Mouse (Mus musculus) cerebellum, postnatal 25 days (tissue): ENCODE measurements around the gene Rab11fip4.

Source experiments
- DNase-seq, 2 experiments: peaks; one replicate each; pipeline ENCODE4 v3.0.0; 2021; ENCODE audit warnings: mixed read lengths in 2 of 2

The Rab11fip4 gene

DNA sequence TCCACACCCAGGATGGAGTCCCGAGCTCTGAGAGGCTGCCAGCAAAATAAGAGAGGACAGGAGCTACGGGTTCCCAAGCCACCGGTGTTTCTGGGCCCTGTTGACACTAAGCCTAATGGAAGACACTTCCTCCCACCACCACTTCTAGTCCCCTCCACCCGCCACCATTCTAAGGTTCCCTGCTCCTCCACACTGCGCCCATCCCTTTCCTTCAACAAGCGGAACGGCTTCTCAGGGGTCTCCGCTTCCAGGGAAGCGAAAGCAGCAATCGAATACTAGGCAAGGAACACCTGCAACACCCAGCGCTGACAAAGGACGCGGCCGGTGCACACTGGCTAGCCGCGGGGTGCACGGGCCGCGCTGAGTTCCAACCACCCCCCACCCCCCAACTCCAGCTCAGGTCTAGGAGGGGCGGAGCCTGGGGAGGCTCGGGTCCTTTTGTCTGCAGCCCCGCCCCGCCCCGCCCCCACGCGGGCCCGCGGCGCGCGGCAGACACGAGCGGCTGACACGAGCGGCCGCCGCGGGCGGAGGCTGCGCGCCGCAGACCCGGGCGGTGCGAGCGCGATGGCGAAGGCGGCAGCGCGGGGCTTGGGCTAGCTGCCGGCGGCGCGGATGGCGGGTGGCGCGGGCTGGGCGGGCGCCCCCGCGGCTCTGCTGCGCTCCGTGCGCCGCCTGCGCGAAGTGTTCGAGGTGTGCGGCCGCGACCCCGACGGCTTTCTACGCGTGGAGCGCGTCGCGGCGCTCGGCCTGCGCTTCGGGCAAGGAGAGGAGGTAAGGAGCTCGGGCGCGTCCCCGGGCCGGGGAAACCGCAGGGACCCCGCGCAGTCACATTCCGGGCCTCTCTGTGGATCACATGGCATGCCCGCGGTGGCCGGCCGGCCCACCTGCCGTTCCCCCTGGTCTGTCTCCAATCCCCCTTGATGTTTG, at the start of gene Rab11fip4:
Rab11fip4 (plus strand) TSS at position 549 of the 927 bp plus-strand sequence.
- peak; percentile 76 to 83 for DNase-seq

DNA sequence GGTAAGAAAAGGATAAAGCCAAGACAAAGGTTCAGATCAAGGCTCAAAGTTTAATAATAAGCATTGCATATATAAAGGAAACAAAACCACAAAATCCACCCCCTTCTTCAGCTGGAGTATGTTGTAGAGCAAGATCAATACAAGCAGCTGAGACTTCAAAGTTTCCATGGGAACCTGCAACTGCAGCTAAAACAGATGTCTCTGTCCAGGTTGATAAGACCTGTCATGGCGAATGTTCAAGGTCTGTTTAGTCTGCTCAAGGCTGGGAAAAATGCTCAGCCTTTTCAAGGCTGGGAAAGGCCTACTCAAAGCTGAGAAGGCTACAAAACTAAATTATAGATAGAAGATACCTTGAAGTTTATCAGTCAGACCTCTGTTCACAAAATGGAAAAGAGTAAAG, 38.4 kb upstream of the Rab11fip4 start:
- no peak for DNase-seq

DNA sequence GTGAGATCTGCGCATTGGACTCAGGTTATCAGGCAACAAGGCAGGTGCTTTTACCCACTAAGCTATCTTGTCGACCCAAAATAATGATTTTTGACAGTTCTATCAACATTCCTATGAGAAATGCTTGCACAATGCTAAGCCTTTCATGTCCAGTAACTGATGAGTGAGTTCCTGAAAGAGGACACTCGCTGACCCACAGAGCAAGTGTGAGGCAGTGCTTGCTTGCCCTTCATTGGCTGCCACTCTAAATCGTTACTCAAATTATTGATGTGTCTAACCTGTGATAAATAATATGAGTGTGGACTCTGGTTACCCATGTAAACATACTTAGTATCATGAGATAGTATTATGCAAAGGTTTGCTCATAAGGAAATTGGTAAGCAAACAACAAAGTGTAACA, 30.5 kb upstream of the Rab11fip4 start:
- no peak for DNase-seq

DNA sequence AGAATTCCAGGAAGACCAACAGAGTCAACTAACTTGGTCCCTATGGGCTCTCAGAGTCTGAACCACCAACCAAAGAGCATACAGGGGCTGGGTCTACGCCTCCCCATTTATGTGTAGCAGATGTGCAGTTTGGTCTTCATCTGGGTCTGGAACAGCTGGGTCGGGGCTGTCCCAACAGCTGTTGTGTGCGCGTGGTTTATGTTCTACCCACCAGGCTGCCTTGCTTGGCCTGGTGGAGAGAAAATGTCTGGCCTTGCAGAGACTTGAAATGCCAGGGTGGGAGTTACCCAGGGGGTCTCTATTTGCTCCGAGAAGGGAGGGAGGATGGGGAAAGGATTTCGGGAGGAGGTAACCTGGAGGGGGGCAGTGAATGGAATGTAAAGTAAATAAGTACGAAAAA, 27.5 kb upstream of the Rab11fip4 start:
- DNase-seq, result no peak

DNA sequence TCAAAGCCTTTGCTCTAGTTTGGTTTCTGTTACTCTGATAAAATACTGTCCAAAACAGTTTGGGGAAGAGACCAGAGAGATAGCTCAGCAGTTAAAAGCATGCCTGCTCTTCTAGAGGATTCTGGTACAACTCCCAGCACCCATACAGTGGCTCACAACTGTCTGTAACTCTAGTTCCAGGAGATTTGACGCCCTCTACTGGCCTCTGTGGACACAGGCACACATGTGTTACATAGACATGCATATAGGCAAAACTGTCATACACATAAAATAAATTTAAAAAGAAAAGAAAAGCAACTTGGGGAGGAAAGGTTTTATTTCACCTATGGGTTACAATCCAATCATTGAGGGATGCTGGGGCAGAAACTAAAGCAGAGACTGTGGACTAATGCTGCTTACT, 24.1 kb upstream of the Rab11fip4 start:
- no peak for DNase-seq

DNA sequence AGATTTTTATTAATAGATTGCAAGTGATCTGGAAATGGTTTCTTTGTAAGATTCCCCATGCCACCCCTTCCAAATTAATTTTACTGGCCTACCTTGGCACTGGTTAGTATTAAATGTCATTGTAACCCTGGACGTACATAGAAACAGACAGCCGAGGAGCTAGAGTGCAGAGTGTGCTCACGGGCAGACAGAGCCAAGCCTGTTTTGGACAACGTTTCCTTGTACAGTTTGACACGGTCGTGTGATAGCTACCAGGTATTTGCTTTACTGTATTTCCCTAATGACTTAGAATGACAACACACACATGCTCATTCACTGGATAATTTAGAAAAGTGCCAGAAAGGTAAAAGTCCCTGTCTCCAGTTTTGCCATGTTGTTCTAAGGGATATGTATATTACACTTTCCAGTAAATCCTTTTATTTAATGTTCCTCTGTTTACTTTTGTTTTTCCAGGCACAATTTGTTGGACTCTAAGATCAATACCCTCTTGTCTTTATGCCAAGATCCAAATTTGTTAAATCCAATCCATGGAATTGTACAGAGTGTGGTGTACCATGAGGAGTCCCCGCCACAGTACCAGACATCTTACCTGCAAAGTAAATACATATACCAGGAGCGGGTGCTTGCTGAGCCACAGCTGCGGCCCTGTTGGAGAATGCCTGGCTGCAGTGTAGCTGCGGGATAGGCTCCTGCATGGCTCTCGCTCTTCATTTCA, 22.7 kb upstream of the Rab11fip4 start:
- DNase-seq, result no peak

DNA sequence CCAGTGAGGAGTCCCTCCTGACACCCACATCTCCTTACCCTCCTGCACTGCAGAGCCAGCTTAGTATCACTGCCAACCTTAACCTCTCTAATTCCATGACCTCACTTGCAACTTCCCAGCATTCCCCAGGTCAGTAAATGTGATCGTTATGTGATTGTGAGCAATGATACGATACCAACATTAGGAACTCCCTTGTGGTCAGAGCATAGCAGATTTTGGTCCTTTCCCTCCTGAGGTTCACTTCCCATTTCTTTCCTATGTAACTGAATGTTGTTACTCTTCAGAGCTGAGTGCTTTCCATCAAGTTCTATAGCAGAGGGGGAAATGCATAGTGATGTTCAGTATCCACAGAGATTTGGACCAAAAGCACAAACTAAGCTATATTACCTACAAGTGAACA, 20.7 kb upstream of the Rab11fip4 start:
- DNase-seq, result no peak

DNA sequence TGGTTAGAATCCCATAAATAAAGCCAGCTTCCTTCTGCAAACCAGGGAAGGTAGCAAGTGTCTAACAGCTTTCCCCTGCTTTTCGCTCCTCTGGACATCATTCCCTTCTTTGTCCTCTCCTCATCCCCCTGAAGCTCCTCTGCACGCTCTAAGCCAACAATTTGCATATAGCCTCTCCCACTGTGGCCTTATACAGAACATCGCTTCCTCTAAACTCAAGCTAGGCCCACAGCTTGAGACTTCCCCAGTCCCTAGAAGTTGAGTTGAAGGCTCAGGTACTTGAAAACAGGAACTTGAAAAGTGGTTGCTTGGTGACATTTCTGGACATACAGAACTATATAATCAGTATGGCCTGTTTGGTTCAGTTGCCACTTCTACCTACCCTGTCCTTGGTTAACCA, 17.2 kb upstream of the Rab11fip4 start:
- DNase-seq, result no peak

DNA sequence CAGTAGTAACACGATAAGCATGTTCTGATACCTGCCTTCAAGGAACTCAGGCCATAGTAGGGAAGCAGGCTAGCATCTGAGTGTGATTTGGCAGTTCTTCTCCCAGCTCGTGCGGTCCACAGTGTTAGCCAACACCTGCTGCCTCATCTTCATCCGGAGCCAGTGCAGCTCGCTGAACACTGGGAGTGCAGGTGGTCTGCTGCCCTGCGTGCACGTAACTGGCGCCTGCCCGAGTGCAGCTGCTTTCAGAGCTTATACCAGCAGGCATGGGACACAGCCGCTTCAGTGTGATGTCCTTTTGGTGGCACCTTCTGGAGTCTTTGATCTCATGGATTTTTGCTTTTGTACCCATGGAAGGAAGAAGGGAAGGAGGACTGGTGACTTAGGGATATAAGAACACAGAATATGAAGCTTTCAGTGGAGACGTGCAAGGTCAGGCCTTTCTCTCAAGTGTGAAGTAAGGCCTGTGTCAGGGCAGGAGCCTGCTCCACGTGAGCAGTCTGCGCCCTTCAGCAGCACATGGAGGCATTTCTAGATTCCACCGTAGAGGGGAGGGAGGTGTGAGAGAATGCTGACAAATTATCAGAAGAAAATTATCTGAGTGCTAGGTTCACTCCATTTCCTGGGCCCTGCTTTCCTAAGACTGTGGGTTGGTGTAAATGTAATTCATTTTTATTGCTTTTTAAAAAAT, 15.5 kb upstream of the Rab11fip4 start:
- no peak for DNase-seq

DNA sequence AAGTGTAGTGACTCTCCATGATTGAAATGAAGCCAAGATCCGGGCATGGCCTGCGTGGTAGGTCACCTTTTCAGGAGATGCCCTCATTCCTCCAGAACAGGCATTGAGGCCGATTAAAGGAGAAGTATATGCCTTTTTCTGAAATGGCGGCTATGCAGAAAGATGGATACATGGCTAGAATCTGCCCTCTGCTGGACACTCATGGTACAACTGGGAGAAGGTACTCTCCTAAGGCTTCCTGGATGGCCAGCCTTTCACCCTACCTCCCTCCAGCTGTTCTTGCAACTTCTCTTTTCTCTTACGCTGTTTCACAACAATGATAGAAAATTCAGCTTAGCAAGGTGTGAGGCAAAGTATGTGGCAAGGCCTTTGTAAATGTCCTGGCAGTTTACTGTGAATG, 13.3 kb upstream of the Rab11fip4 start:
- peak; percentile 74 to 86 for DNase-seq

DNA sequence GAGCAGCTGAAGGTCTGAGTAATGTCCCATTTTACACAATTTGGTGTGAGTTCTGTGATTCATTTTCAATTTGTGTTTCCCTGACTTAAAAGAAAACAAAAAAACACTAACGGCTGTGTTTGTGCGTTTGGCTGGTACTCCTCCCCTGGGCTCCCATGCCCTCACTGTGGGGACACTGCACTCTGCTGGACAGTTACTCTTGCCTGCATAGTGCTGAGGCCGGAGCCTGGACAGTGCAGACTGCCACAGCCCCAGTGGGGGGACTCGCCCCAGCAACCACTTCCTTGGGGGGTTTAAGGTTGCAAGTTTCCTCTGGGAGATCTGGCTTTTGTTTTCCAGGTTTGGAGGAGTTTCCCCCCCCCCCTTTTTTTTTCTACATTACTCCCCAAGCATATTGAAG, 10.4 kb upstream of the Rab11fip4 start:
- DNase-seq, result no peak

DNA sequence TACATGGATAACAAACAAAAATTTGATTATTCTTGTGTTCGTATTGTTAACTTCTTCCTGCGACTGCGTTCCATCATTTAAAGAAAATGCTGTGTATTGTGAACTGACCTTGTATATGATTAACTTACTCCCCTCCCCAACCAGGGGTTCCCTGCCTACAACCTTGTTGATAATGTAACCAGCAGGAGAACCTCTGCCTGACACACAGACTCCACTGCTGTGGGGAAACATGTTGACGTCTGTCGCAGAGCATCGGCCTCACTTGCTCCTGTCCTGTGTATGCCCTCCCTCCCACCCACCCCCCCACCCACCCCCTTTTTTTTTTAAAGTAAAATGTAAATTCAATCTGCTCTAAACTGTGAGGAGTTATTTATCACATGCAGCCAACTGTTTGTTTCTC, 9.8 kb upstream of the Rab11fip4 start:
- no peak for DNase-seq

DNA sequence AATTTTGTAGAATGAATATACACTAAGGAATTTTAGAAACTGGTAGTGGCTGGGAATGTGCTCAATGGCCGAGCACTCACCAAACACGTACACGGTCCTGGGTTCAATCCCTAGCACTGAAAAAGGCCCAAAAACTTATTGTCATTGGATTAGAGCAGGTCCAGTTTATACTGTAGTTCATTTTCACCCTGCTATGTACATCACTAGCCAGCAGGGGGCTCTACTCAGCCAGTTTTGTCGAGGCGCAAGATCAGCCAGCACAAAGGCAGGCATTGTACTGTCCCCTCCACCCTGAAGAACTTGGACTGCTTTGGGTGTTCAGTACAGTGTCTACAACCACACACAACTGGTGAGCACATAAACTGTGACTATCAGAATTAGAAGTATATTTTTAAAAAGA, 6.8 kb upstream of the Rab11fip4 start:
- DNase-seq, result peak; percentile 82 to 85

DNA sequence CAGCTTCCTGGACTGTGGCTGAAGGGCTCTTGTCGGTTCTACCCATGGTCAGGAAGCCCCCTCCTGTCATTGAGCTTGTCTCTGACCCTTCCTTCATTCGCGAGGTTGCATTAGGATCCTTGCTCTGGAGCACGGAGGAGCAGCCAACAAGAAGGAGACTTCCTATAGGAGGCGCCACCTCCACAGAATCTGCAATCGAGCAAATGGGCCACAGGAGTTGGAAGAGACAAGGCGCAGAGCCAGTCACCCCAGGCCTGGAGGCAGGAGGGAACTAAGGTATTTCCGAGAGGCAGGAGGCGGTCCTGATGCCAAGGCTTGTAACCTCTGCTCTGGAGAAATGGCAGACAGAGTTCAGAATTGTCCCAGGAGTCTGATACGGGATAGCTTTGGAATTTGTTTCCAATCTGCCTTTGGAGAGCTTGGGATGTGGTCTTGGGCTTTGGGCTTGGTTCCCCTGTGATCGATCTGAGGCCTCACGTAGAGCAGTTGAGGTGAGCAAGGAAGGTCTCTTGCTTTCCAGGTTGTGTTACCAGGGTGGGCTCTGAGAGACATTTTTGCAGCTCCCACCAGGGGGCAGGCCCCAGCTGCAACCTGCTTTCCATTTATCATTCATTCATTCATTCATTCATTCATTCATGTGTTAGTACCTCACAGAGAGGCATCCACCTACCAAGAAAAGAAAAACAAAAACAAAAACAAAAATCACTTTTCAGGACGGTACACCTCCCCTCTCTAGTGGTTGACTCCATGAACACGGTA, 1.5 kb upstream of the Rab11fip4 start:
- peak; percentile 57 to 77 for DNase-seq

DNA sequence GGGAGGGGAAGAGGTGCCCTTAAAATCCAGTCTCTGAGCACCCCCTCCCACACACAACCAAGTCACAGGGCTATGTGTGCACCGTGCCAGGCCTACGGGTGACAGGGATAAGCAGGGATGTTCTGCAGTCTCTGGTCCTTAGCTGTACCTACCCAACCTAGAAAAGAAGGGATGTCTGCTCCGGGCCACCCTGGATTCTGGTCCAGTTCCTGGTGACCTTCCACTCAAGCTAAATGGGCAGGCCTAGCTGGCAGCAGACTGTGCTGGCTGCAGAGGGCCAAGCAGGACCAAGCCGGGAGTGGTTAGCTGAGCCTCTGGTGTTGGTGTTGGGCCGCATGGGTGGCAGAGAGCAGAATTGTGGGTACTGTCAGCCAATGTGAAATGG, 571 bp downstream of the Rab11fip4 start:
- DNase-seq, result peak in 1 of 2 experiments; percentile 75

DNA sequence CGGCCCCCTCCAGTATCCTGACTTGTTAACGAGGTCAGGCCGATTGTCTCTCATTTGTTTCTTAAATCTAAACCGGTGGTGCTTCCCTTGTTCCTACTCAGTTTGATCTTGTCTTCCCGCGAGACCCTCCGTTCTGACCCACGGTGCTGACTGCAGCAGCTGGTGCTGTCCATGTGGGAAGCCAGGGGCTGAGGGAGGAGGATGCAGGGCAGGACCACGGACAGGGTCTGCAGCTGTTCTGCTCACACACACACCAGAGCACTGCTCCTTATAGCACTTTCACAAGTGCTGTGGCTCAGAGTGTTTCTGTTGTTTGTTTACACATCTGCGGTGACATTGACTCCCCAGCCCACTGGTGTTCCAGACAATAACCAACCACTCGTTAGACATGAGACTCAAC, 2.5 kb downstream of the Rab11fip4 start:
- no peak for DNase-seq

DNA sequence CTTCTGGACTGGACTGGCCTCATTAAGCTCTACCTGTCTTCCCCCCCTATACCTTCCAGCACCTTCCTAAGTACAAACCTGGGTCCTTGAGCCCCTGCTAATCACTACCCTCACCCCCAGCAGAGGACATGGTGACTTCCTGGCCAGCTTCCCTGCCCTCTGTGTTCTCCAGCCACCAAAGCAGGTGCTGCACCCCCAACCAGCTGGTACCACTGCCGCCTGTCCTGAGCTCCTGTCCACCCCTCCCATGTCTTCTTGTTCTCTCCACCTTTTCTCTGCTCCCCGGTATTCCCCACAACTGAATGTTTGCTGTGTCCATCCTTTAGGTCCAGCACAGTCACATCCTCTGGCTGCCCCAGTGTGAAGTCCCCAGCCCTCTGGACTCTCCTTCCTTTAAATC, 19.4 kb downstream of the Rab11fip4 start:
- DNase-seq, result peak in 1 of 2 experiments; percentile 32

DNA sequence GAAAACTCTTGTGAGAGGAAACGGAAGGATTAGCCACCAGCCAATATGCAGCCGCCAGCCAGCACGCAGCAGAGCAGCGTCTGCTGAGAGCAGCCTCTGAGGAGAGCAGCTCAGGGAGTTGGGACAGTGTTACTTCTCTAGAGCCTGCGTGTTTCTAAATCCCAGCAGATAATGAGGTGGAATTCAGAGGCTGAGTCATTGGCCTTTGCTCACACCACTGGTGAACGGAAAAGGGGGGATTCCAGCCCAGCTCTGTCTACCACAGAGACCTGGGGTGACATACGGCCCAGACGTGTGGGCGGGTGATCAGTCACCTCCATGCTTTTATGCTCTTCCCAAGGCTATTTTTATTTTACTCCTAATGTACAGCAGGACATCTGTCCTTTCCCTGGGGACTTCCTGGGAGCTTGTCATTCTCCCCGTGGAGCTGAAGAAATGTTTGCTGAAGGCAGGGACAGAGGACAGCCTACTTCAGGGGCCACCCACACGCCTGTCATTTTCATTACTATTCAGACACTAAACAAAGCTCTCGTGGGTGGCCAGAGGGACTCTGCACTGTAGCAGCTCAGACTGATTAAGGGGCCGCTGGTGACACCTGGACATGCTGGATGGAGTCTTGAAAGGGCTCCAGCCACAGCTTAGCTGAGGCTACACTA, 20.1 kb downstream of the Rab11fip4 start:
- peak; percentile 51 to 67 for DNase-seq

DNA sequence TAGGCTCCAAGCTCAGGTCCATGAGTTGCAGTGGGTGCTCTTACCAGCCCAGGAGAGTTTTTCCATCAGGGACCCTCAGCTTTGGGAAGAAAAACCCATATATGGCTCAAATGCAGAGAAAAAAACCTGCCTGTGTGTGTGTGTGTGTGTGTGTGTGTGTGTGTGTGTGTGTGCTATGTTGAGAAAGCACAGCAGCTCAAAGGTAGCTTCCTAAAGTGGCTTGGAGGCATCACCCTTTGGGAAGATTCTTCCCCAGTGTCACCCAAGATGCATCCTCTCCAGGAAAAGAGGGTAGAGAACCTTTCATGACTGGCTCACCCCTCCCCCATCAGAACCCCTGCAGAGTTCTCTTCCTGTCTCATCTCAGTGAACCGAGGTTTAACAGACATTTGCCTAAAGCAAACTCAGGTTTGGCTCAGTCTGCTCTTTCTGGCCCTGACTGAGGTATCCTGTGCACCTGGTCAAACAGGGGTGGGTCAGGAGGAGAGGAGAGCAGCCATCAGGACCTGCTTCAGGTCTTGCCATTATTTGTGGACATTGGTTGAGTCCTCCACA, 21.1 kb downstream of the Rab11fip4 start:
- DNase-seq, result peak in 1 of 2 experiments; percentile 43

DNA sequence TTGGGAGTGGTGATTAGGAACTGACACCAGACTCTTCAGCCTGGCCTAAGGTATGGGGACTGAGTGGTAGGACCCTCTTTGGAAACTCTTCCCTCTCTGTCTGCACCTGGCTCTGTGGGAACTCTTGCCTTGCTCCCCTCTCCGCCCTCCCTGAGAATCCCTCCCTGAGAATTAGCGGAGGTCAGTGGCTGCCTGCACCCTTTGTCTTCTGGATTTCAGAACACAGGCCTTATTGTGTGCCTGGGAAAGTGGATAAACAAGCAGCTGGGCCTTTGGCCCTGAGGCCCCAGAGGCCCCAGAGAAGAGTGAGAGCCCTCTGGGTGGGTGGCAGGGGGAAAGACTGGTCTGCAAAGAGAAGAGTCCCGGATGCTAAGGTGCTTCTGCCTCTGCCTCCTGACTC, 22.1 kb downstream of the Rab11fip4 start:
- no peak for DNase-seq

DNA sequence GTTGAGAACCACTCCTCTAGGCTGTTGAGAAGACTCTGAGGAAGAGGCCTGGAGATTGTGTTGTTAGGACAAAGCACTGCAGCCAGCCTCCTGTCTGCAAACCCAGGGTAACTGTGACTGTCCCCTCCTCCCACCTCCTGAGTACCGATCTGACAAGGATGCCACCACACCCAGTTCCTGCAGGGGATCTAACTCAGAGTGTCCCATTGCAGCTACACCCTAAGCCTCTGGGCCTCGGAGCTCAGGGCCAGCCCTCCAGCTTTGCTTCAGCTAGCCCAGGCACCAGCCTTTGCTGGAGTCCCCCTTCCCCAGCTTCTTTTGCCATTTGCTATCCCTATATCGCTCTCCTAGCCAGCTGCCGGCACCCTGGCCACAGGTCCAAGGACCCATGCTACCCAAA, 22.7 kb downstream of the Rab11fip4 start:
- no peak for DNase-seq

DNA sequence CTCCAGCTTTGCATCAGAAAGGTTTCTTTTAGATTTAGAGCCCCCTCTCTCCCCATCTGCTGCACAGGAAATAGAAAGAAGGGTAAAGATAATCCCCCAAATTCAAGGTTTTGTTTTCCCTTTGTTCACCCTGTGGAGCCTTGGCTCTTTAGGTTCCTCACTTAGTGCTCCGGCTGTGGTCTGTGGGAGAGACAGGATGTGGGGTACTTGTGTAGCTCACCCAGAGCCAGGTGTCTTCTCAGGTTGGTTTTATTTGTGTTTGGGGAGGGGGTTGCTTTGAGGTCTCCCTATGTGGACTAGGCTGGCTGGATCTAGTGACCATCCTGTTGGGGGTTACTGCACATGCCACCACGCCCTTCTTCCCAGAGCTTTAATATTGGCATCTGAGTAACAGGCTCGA, 23.9 kb downstream of the Rab11fip4 start:
- no peak for DNase-seq
